Mouse (Mus musculus) gastrocnemius, postnatal 4 days (tissue): Measurements from ENCODE around the gene Sp6. TPM values are rescaled to one million over a fixed set of nuclear protein-coding genes. Genes with fewer than 3 reads are reported as not detected.

ENCODE experiments used
- DNase-seq, 2 experiments: peaks; one replicate each; pipeline ENCODE4 v3.0.0; 2021 to 2022; ENCODE audit warnings: low spot score in 2 of 2, mixed read lengths in 2 of 2
- microRNA-seq: library from miRNA; unstranded; fragments of <30 nt; microRNA quantifications from one replicate; pipeline ENCODE4 v1.2.0, GENCODE M21; 2021
- total RNA-seq, 2 experiments: library from RNA; stranded (reverse); gene quantifications; 2 replicates each; pipeline ENCODE4 v1.2.3; 2021

Gene Sp6
- total RNA-seq, 2 experiments from 2014 or later = 0.27 to 0.34 TPM

DNA sequence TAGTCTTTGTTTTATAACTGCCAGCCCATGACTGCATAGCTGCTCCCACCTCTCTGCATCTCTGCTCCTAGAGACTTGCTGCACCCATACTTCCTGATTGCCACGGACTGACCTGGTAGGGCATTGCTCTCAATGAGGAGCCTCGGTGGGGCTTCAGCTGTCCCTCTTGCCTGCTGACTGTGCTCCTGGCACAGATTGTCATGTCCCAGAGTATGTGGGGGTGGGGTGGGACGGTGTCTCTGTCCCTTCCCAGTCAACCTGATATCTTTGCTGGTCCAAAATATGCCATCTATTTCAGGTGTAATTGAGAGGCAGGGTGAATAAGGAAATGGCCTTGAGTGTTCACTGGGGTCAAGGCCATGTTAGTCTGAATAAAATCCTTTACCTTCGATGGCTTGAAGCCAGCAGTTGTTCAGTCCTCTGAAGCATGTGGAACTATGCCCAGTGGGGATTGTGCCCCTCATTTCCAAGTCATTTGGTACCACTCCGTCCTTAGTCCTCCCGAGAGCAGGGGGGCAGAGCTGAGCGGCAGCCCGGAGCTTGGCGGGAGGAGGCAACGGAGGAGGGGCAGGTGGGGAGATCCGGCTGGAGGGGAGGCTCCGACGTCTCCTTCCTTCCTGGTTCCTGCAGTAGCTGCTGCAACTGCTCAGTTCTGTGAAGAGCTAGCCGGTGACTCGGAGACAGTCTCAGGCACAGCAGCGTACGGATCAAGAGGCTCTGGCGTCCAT lies 37.2 kb downstream of the Sp6 start, which contains the start of gene Osbpl7:
Osbpl7 (plus strand) TSS at position 413 of the 728 bp plus-strand sequence.
- peak; percentile 59 to 77 for DNase-seq

DNA sequence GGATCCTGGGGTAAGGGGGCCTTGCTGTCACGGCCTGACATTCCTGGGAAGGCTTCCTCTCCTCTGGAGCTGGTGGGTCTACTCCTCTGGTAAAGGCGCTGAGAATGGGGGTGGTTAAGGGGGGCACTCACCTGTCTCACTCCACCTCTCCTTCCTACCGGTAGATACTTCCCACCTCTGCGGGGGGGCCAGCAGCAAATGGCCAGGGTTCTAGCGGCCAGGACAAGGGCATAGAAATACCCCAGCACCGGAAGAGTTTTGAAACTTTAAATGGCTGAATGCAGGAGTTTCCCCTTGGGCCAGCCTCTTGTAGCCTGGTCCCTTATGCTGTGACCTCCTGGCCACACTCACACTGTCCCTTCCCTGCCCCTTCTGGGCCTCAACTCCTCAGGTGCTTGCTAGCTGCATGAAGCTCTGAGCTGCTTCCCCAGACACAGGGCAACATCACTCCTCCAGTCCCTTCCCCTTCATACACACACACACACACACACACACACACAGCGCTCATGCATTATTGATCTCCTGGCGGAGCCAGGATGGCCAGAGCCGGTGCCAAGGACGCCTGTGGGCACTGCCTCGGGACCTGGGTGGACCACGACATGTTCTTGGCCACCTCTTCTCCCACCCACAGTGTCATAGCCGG lies 37.9 kb downstream of the Sp6 start:
- DNase-seq = no peak

DNA sequence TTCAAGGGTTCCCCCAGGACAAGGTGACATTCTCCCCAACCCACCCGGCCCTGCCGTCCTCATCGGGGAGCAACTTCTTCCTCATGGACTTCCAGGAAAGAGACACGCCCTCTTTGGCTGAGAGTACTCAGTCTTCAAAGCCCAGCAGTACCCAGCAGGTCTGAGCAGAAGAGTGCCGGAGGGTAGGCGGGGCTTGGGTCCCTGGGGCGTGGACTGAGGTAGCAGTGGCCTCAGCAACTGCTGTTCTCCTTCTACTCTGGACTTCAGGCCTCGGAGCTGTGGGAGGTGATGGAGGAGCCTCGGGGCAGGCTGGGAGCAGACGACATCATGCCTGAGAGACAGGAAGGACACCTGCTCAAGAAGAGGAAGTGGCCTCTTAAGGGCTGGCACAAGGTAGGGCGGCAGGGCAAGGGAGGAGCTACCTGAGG lies 39.0 kb downstream of the Sp6 start:
- DNase-seq = no peak

DNA sequence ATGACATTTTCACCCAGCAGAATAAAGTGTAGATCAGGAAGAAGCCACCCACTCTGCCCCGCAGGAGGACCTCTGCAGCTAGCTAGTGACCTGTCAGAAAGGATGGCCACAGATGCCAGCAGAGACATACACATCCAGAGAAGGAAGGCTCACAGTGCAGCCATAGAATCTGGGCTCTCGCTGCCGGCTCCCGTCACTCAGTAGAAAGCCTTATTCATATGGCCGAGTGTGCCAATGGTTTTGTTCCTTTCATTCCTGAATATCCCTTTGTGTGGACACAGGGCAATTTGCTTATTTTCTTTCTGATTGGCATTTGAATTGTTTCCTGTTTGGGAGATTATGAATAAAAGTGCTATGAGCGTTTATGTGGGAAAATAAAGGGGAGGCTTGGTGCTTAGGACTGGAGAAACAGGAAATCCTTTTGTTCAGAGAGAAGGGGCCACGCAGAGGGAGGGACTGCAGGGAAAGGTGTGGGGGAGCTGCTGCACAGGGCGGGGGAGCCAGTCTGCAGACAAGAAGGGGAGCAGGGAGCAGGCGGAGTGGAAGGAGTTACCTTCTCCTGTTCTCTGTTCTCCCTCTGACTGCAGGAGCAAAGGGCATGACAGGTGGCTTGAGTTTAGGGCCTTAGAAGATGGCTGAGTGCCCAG lies 50.2 kb downstream of the Sp6 start:
- no peak for DNase-seq

DNA sequence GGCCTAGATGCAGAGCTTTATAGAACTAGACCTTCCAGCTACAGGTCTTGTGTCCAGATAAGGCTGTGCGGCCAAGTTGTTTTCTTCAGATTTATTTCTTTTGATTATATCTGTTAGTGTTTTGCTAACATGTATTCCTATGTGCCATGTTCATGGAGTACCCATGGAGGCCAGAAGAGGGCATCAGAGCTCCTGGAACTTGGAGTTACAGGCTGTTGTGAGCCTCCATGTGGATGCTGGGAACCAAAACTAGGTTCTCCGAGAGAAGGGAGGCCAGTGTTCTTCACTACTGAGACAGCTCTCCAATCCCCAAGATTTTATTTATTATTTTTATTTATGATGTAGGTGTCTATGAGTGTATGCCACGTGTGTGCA lies 50.7 kb downstream of the Sp6 start:
- DNase-seq = no peak

DNA sequence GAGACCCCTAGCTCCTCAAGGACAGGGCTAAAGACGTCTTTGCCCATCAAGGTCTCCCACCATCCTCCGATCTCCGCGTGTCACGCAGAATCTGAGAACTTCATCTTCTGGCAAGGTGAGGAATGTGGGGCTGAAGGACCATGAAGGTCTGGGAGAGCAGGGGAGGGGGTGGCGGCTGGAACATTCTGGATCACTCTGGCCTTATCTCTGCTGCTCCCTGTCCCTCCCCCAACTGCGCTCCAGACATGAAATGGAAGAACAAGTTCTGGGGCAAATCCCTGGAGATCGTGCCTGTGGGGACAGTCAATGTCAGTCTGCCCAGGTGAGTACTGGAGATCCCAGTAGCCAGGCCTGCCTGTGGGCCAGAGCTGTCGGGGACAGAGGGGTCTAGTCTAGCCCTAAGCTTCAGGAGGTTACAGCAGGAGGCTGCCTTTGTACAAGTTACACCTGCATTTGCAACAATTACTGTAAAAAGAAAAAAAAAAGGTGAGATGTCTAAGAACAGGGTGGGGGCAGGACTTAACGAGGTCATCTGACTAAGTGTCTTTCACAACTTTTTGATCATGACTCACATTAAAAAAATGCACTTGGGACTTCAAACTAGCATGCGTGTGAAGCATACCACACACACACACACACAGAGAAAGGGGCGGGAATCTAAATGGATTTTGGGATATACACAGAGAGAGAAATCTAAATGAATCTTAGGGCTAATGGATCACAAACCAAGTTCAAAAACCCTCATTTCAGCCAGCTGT lies 52.5 kb downstream of the Sp6 start:
- DNase-seq = no peak

DNA sequence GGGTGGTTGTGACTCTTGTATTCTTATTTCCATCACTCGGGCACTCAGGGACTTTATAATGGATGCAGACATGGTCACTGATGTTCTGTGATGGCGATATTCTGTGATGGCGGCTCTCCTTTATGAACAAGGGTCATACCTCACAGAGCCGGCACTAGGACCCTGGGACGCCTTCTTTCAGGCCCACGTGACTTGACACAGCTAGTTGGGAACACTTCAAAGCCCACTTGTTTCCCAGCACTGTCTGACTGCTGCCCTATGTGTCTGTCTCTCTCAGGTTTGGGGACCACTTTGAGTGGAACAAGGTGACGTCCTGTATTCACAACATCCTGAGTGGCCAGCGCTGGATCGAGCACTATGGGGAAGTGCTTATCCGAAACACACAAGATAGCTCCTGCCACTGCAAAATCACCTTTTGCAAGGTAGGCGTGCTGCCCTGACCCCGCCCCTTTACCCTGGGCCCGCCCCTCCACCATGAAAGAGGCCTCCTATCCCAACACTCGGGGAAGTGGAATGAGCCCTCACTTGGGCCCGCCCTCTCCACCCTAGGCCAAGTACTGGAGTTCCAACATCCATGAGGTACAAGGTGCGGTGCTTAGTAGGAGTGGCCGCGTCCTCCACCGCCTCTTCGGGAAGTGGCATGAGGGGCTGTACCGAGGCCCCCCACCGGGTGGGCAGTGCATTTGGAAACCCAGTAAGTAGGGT lies 53.6 kb downstream of the Sp6 start:
- DNase-seq = no peak

DNA sequence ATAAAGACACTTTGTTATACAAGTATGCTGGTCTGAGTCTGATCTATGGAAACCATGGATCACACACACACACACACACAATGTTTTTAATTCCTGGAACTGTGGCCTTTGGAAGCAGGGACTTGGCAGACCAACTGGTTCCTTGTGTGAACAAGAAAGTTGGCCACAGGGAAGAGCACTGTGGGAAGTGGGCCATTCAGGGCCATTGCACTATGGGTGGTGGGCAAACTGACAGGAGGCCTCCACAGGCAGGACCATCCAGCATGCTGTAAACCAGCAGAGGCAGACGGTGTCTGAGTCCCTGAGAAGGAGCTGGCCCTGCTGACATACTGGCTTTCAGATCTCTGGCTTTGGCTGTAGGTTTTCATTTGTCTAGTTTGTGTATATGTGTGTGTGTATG lies 56.1 kb downstream of the Sp6 start:
- no peak for DNase-seq

DNA sequence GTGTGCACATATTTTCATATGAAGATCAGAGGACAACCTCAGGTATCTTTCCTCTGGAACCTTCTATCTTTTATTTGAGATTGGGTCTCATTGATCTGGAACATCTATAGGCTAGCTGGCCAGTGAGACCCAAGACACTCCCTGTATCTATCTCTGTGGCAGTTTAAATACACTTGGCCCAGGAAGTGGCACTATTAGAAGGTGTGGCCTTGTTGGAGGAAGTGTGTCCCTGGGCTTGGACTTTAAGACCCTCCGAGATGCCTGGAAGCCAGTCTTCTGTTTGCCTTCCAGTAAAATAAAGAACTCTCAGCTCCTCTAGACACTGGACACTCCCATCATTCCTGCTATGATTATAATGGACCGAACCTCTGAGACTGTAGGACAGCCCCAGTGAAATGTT lies 56.6 kb downstream of the Sp6 start:
- no peak for DNase-seq

DNA sequence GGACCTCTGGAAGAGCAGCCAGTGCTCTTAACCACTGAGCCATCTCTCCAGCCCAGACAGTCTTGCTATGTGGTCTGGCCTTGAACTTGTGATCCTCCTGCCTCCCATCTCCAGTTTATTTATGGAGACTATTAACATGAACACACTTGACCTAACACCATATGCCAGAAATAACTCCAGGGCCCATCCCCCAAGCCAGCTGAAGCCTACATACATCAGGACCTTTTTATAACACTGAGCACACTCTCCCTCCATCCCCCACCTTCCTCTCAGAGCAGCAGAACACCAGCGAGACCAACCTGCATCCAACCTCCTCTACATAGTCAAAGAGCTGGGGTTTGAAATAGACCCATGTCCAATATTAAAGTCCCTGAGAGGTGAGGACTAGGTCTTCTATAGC lies 57.9 kb downstream of the Sp6 start:
- no peak for DNase-seq

DNA sequence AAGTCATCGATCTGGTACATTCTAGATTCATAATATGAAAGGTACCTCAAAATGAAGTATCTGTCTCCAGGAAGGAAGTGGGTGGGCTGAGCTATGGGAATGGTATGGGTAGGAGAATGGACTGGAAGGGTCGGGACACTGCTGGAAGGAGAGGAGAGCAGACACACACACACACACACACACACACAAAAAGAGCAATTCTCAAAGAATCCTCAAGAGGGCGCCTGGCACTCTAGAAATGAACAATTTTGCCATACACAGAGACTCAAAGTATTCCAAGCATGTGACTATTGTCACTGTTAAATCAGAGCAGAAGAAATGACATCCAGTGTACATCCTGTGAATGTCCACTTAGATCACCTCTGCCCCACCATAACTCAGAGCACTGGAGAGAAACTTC lies 59.3 kb downstream of the Sp6 start:
- no peak for DNase-seq

DNA sequence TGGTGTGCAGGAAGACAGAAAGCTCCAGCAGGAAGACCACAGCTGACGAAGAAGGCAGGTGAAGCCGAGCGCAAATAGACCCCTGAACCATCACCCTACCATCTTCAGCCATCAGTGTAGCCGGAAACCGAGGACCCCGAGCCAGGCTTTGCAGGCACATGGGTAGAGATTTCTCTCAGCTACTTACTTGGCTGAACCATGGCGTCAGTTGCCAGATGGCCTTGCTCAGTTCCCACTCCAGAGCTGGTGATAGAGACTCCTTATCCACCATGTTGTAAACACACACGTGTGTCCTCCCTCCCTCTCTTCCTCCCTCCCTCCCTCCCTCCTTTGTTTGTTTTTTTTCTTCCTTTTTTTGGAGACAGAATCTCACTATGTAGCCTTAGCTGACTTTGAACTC lies 61.0 kb downstream of the Sp6 start:
- DNase-seq = no peak

Small RNAs within 50 kb of the gene (microRNA-seq; reads per million reads assigned to microRNA genes)
- not detected for gene Mir8103

Other genes with a start within 250 kb of the Sp6 start
- gene Snx11, start 235.8 kb upstream of the Sp6 start, total RNA-seq = 10 to 100 TPM; 14.0 to 15.3 TPM
- 10 to 100 TPM; 68.9 to 71.8 TPM for gene Cbx1, start 224.3 kb upstream of the Sp6 start, total RNA-seq
- gene Nfe2l1, start 183.4 kb upstream of the Sp6 start, total RNA-seq = 100 to 1,000 TPM; 200 to 204 TPM
- gene Copz2, start 163.5 kb upstream of the Sp6 start, total RNA-seq = 10 to 100 TPM; 71.4 to 77.1 TPM
- gene Cdk5rap3, start 96.9 kb upstream of the Sp6 start, total RNA-seq = 10 to 100 TPM; 39.2 to 45.1 TPM
- gene Prr15l, start 85.3 kb upstream of the Sp6 start, total RNA-seq = not detected
- 1 to 10 TPM; 8.2 to 8.3 TPM for gene Pnpo, start 69.4 kb upstream of the Sp6 start, total RNA-seq
- 10 to 100 TPM; 15.1 to 16.5 TPM for gene Sp2, start 30.4 kb upstream of the Sp6 start, total RNA-seq
- 10 to 100 TPM; 12.2 to 15.8 TPM for gene Scrn2, start 16.5 kb downstream of the Sp6 start, total RNA-seq
- under 1 TPM in 1 of 2 experiments, not detected in 1; 0.47 TPM for gene Lrrc46, start 28.0 kb downstream of the Sp6 start, total RNA-seq
- gene Mrpl10, start 28.2 kb downstream of the Sp6 start, total RNA-seq = 10 to 100 TPM; 56.4 to 59.2 TPM
- gene Osbpl7, start 37.2 kb downstream of the Sp6 start, total RNA-seq = 1 to 10 TPM; 5.7 to 6.8 TPM
- gene Tbx21, start 101.9 kb downstream of the Sp6 start, total RNA-seq = 1 to 10 TPM in 1 of 2 experiments, under 1 TPM in 1; 0.98 to 1.4 TPM
- 10 to 100 TPM; 12.4 to 12.9 TPM for gene Tbkbp1, start 138.1 kb downstream of the Sp6 start, total RNA-seq
- 100 to 1,000 TPM; 117 to 121 TPM for gene Kpnb1, start 174.5 kb downstream of the Sp6 start, total RNA-seq